Mouse (Mus musculus) induced T-regulatory cell, adult 2 months (primary cell): ENCODE data around the gene Nt5c3b.

Source experiments
- DNase-seq: peaks from one replicate; pipeline ENCODE4 v3.0.0-alpha.2; 2012; ENCODE audit warnings: low read depth

Nt5c3b gene

DNA sequence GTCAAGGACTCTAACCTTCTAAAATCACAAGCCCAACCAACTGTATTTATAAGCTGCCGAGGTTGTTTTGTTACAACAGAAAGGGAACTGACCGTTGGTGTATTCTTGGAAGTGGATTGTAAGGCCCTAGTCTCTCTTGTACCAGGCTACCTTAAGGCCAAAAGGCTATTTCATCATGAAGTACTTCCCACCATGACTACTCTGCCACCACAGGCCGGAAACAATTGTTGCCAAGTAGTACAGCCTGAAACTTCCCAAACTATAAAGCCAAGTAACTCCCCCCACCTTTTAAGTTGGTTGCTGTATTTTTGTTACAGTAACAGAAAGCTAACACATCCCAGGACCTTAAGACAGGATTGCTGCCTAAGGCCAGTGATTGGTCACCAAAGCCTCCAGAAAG lies 14.8 kb downstream of the Nt5c3b start:
- no peak for DNase-seq

DNA sequence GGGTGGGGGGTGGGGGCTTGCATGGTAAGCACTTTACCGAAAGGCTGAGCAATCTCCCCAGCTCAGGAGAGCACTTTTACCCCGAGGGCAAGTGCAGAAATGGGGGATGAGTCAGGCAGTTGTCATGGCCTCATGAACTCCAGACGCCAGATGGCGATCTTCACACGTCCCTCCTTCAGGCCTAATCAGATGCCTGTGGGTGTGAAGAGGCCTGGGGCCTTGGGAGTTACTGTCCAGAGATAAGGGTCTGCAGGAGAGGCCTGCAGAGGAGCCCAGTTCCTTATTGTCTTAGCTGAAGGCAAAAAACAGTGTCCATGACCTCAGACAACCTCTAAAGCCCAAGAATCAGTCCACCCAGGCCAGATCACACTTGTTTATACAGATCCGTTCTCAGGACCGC lies 15.8 kb downstream of the Nt5c3b start:
- peak; percentile 62 for DNase-seq

- no peak for DNase-seq
Observed at GRCm38 (mm10) chr11:100423836-100424235, 17.8 kb downstream of the Nt5c3b start.

DNA sequence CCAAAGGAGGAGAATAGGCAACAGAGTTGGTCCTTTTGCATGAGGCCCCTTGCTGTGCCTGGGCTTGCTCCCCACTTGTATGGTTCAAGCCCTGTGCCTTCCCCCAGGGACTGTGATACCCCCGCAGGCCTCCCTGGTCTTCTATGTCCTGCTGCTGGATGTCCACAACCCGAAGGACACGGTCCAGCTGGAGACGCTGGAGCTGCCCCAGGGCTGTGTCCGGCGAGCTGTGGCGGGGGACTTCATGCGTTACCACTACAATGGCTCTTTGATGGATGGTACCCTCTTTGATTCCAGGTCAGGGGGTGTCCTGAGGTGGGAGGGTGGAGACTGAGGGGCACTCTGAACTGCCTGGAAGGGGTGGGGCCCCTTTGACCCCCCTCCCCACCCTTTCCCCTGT lies 20.1 kb downstream of the Nt5c3b start:
- no peak for DNase-seq

GRCm38 (mm10) chr11:100414914-100415822 lies 26.4 kb downstream of the Nt5c3b start, which contains the start of gene Fkbp10:
Gene Fkbp10, plus strand, starts transcription at chr11:100415697.
- peak; percentile 30 for DNase-seq

- peak; percentile 41 for DNase-seq
Observed at GRCm38 (mm10) chr11:100414021-100414913, 27.3 kb downstream of the Nt5c3b start, which contains the start of gene P3h4. Gene P3h4, minus strand, starts transcription at chr11:100414836.

GRCm38 (mm10) chr11:100413541-100413940 lies 28.1 kb downstream of the Nt5c3b start:
- DNase-seq = no peak

DNA sequence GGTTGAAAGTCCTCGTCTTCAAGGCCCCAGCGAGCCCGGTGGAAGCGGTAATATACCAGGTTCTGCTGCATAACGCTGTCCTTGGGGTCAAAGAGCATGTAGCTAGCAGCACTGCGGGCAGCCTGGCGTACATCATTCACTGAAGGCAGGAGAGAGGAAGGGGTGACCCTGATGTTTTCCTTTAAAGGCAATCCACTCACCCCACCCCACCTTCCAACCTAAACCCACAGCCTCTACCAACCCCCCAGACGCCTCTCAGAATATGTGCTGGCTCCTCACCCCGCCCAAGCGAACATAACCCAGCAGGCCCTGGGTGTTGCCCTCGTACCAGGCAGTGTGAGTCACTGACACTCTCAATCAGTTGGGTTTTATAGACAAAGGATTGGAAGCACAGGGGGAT lies 29.9 kb downstream of the Nt5c3b start:
- DNase-seq = no peak

DNA sequence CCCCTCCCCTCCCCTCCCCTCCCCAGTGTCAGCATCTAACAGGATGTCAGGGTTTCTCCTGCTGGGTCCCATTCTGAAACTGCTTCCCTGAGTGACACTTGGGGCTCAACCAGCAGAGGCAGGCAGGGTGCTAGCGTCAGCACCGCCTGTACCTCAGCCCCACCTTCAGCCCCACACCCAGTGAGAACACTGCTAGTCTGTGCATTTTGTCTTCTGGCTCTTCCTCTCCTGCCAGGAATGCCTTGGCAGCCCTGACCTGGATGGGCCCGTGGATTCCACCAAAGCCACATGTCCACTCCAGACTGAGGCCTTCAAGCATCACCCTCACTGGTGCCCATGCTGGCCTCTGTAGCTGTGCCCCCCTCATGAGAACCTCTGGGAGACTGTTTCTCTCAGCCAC lies 31.9 kb downstream of the Nt5c3b start:
- DNase-seq = no peak

- no peak for DNase-seq
Observed at GRCm38 (mm10) chr11:100408835-100409462, 32.7 kb downstream of the Nt5c3b start.

DNA sequence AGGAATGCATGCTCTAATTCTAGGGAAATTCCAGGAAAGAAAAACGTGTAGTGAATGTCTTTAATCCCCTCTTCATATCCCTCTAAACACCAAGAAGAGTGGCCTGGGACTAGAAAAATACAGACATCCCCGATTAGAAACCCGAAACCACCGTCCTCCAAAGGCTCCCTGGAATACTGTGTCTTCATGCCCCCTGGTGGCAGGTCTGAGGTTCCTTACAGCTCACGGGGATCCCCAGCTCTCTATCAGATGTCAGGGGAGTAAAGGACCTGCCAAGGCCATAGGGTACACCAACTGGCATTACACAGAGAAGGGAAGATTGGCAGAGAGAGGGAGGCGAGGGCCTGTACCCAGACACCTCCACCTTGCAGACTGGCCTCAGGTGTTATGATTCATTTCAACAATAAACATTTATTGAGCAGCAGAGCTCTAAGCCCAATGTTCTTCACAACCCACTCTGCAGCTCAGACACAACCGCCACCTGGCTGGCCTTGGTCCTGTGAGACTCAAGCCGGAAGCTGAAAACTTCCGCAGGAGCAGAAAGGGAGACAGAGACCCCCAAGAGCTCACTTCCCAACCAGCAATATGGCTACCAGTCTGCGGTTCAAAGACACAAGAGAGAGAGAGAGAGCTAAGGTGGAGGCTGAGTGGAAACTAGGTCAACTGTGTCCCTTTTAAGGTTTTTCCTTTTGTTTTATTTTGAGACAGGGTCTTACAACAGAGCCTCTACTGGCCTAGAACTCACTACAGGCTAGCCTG lies 33.4 kb downstream of the Nt5c3b start:
- DNase-seq = peak; percentile 61

- DNase-seq = no peak
Observed at GRCm38 (mm10) chr11:100406995-100407705, 34.5 kb downstream of the Nt5c3b start.

DNA sequence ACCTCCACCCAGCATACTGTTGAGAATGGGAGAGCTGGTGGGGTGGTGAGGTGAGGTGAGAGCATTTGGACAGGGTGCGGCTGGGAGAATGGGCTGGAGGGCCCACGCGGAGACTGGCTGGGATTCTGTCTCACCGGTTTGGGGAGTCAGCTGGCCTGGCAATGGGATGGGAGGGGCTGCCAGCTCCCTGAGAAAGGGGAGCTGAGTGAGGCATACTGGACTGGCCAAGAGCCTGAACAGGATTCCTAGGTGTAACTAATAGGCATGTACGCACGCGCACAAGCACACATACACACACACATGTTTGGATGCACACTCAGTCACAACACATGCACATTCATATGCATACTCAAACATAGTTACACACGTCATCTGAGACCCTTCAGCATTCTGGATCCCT lies 35.3 kb downstream of the Nt5c3b start:
- DNase-seq = no peak

DNA sequence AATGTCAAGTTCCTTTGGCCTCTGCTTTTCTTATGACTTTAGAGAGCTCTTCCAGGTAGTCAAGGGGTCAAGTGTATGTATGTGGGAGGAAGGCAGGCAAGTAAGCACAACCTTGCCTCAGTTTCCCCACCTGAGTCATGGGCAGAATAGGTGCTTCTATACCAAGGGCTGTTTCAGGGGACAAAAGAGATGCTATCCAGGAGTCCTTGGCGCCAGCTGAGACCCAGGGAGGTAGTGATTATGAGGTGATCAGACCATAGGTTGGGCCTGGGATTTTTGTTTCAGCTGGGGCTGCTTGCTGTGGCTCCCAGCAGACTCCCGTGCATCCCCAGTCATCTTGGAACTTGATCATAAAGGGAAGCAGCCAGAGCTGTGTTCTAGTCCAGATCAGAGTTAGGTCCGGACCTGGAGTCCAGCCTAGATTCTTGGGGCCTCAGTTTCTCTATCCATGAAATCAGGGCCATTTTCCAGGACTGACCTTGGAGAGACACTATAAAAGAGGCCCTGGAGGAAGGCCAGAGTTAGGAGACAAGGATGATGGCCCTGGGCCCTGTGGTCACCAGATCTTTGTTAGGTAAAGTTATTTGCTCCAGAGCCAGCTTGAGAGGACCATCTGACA lies 37.0 kb downstream of the Nt5c3b start:
- DNase-seq = no peak

DNA sequence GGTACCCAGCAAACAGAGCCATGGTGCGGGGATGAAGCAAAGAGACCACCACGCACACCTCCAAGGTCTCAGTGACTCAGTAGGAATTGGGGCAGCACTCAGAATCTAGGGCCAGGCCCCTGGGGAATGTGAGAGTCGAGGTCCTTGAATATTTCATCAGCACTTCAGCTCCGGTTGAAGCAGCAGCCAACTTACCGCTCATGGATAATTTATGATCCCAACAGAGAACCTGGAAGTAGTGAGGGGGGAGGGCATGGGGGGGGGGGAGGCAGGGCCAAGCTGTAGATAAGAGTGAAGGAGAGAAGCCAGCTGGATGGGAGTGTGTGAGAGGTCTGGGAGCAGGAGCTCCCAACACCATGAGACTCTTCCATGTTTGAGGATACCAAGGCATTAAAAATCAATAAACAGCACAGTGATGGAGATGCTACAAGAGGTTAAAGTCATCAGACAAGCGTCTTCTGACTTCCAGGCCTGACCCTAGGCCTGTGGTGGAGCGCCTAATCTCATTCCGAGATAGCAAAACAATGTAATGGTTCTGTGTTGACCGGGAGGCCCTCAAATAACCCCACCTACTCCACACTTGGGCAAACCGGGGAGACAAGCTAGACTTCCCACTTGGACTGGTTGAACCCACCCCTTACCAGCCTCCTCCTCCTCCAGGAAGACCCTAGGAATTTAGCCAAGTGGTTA lies 38.0 kb downstream of the Nt5c3b start:
- no peak for DNase-seq

GRCm38 (mm10) chr11:100402682-100403081 lies 38.9 kb downstream of the Nt5c3b start:
- no peak for DNase-seq

GRCm38 (mm10) chr11:100402240-100402639 lies 39.4 kb downstream of the Nt5c3b start:
- no peak for DNase-seq

- no peak for DNase-seq
Observed at GRCm38 (mm10) chr11:100400842-100401241, 40.8 kb downstream of the Nt5c3b start.

DNA sequence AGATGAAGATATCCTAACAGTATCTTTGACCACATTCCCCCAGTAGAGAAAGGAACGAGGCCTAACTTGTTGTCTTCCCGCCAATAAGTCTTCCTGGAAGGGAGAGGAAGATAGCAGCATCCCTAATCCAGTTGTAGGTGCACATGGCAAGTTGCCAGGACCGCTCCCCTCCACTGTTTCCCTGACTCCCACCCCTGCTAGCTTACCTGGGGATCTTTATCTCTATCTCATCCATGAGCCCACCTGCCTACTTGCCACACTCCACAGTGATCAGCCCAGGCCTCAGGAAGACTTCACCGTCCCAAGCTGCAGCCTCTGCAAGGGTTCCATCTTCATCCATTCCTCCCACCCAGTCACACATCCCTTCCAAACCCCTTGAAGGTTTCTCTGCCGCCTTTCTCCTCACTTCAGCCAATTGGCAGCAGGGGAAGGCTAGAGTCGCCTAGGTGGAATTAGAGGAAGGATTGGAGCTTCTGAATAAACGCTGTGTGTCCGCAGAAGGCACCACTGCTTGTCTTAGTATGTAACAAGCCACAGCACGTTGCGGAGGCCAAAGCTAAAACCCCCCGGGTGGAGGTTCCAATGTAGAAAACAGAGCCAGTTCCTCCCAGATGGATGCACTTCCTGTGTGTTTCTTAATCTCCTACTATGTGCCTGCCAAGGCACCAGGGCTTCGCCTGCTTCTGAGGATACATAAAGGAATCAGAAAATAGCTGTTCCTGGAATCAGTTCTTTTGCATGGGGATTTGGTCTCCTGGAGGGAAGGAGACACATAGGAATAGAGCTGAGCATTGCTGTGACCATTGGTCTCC lies 41.7 kb downstream of the Nt5c3b start:
- no peak for DNase-seq
